Mouse (Mus musculus): ENCODE data around the gene Pdap1.

DNA sequence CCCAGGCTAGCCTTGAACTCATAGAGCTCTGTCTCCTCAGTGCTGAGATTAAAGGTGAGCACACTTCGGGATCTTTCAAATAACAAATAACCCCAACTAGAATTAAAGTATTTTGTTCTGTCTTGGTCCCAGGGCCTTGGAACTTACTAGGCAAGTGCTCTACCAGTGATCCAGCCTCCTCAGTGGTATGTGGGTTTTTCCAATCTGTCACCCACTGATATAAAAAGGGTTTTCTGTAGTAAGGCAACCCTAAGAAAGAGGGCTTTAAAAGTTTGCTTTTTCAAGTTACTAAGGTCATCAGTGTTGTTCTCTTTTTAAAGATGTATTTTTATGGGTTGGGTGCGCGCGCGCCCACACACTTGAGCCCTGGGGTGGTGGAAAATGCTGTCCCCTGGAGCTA, 24.3 kb downstream of the Pdap1 start:
- TF ChIP-seq CTCF (IDR thresholded peaks at IDR 0.05; ENCODE audit: low read depth) = no peak
- no peak for TF ChIP-seq EP300 (IDR thresholded peaks at IDR 0.05; ENCODE audit: low read depth)
